Mouse (Mus musculus) MEL (cell line): ENCODE measurements at regions not wholly inside any gene's neighbourhood (a gene's known extent, or its start where the extent isn't known, plus 50 kb on each side); places are given as distances from the start of the nearest gene placed in this dataset.
A peak's percentile ranks its signal among the peaks of the same experiment; 100 is the strongest.

Experiments
- DNase-seq: peaks from one replicate; pipeline ENCODE4 v3.0.0; 2011; ENCODE audit warnings: low read depth, low spot score
- H3K27ac ChIP-seq: 2 replicates; pipeline ENCODE4 v1.5.1; 2012; ENCODE audit warnings: low read depth, mild to moderate bottlenecking, control low read depth, low read length, moderate library complexity; ENCODE audit not compliant: control insufficient read depth
- H3K27me3 ChIP-seq, 2 experiments: fragments of 150-350 bp in 1 of 2; sonication (generic) in 1 of 2; 2 replicates each; pipeline ENCODE4 v1.6.1; 2012; ENCODE audit warnings: low read length in 2 of 2, mild to moderate bottlenecking in 2 of 2, improper control_type of control experiment in 1 of 2, moderate library complexity in 1 of 2; ENCODE audit not compliant: insufficient read depth in 2 of 2, control insufficient read depth in 1 of 2
- H3K36me3 ChIP-seq, 2 experiments: 2 replicates each; pipeline ENCODE4 v1.6.1; 2012 to 2014; ENCODE audit warnings: low read length in 2 of 2, improper control_type of control experiment in 1 of 2, inconsistent platforms in 1 of 2, mild to moderate bottlenecking in 1 of 2; ENCODE audit not compliant: insufficient read depth in 2 of 2, control insufficient read depth in 1 of 2
- H3K4me1 ChIP-seq, 2 experiments: fragments of 150-350 bp in 1 of 2; sonication (generic) in 1 of 2; 2 replicates each; pipeline ENCODE4 v1.6.1; 2012; ENCODE audit warnings: low read length in 2 of 2, improper control_type of control experiment in 1 of 2, mild to moderate bottlenecking in 1 of 2; ENCODE audit not compliant: insufficient read depth in 2 of 2, control insufficient read depth in 1 of 2
- H3K4me3 ChIP-seq, 2 experiments: fragments of 150-350 bp in 1 of 2; sonication (generic) in 1 of 2; 2 replicates each; pipeline ENCODE4 v1.5.1; 2012; ENCODE audit warnings: low read depth in 2 of 2, low read length in 2 of 2, mild to moderate bottlenecking in 2 of 2, moderate library complexity in 2 of 2, control low read depth in 1 of 2, improper control_type of control experiment in 1 of 2; ENCODE audit not compliant: control insufficient read depth in 1 of 2, insufficient read depth in 1 of 2
- H3K79me2 ChIP-seq: 2 replicates; pipeline ENCODE4 v1.6.1; 2012; ENCODE audit warnings: mild to moderate bottlenecking, low read length, moderate library complexity; ENCODE audit not compliant: control insufficient read depth, poor library complexity, insufficient read depth
- H3K9ac ChIP-seq: 2 replicates; pipeline ENCODE4 v1.6.1; 2012; ENCODE audit warnings: low read depth, mild to moderate bottlenecking, control low read depth, low read length, moderate library complexity; ENCODE audit not compliant: control insufficient read depth, poor library complexity, severe bottlenecking
- H3K9me3 ChIP-seq: fragments of 150-350 bp; sonication (generic); replicated peaks from 2 replicates; pipeline ENCODE4 v1.6.1; 2012; ENCODE audit warnings: mild to moderate bottlenecking, low read length, improper control_type of control experiment, moderate library complexity; ENCODE audit not compliant: insufficient read depth
- CHD1 ChIP-seq: IDR thresholded peaks from 2 replicates; pipeline ENCODE4 v1.6.1; 2012; ENCODE audit warnings: low read depth, mild to moderate bottlenecking, inconsistent platforms, low read length, improper control_type of control experiment
- CTCF ChIP-seq, 3 experiments: IDR thresholded peaks in 2 of 3; conservative IDR thresholded peaks in 1 of 3; 2 replicates each; pipeline ENCODE4 v1.5.1; 2011 to 2012; ENCODE audit warnings: low read length in 3 of 3, low read depth in 2 of 3, mild to moderate bottlenecking in 2 of 3, improper control_type of control experiment in 1 of 3, inconsistent platforms in 1 of 3, mixed read lengths in 1 of 3, moderate library complexity in 1 of 3; ENCODE audit not compliant: control insufficient read depth in 1 of 3, insufficient read depth in 1 of 3, poor library complexity in 1 of 3, severe bottlenecking in 1 of 3
- E2F4 ChIP-seq: IDR thresholded peaks from 2 replicates; pipeline ENCODE4 v1.6.1; 2011; ENCODE audit warnings: low read depth, low read length, improper control_type of control experiment, borderline replicate concordance
- ELF1 ChIP-seq: IDR thresholded peaks from 2 replicates; pipeline ENCODE4 v1.6.1; 2014; ENCODE audit warnings: low read depth, mild to moderate bottlenecking, inconsistent platforms, low read length, improper control_type of control experiment, moderate library complexity
- JUND ChIP-seq: IDR thresholded peaks from 2 replicates; pipeline ENCODE4 v1.6.1; 2011; ENCODE audit warnings: low read depth, mild to moderate bottlenecking, improper control_type of control experiment, low read length
- MAFK ChIP-seq: IDR thresholded peaks from 2 replicates; pipeline ENCODE4 v1.6.1; 2011; ENCODE audit warnings: low read depth, mild to moderate bottlenecking, low read length, improper control_type of control experiment, borderline replicate concordance
- MAX ChIP-seq: IDR thresholded peaks from 2 replicates; pipeline ENCODE4 v1.6.1; 2011; ENCODE audit warnings: low read length, improper control_type of control experiment
- MAZ ChIP-seq: IDR thresholded peaks from 2 replicates; pipeline ENCODE4 v1.6.1; 2012; ENCODE audit warnings: low read depth, mild to moderate bottlenecking, inconsistent platforms, low read length, improper control_type of control experiment
- MEF2A ChIP-seq: IDR thresholded peaks from 2 replicates; pipeline ENCODE4 v1.6.1; 2014; ENCODE audit warnings: low read depth, mild to moderate bottlenecking, inconsistent platforms, low read length, improper control_type of control experiment; ENCODE audit not compliant: poor library complexity, insufficient replicate concordance, severe bottlenecking; ENCODE audit errors: extremely low read depth
- MYC ChIP-seq: IDR thresholded peaks from 2 replicates; pipeline ENCODE4 v1.6.1; 2011; ENCODE audit warnings: low read depth, mild to moderate bottlenecking, low read length, improper control_type of control experiment, moderate library complexity
- TAL1 ChIP-seq: IDR thresholded peaks from 2 replicates; pipeline ENCODE4 v1.6.1; 2012; ENCODE audit warnings: mild to moderate bottlenecking, inconsistent platforms, low read length, moderate library complexity, mixed read lengths
- TBP ChIP-seq: IDR thresholded peaks from 2 replicates; pipeline ENCODE4 v1.8.0; 2011; ENCODE audit warnings: low read depth, low read length, improper control_type of control experiment
- ZMIZ1 ChIP-seq: IDR thresholded peaks from 2 replicates; pipeline ENCODE4 v1.6.1; 2012; ENCODE audit warnings: low read depth, mild to moderate bottlenecking, inconsistent platforms, low read length, improper control_type of control experiment, moderate library complexity

GRCm38 (mm10) chr10:118039056-118039455 is 102.6 kb upstream of the Mdm1 start:
- Histone ChIP-seq H3K27ac (no peak overlapping the region), H3K4me3 (no peak overlapping the region), H3K27me3 (no peaks in the 10 kb centered on the region), H3K4me1 (peaks cover 0 to 7% of the 10 kb centered on the region in 2 experiments; a peak in 1 of 4 replicates), H3K9ac (no peak overlapping the region), H3K36me3 (peaks cover 0 to 2% of the 10 kb centered on the region in 2 experiments; a peak in 1 of 4 replicates), H3K9me3 (no peaks in the 10 kb centered on the region), H3K79me2 (no peaks in the 10 kb centered on the region)
- peak; percentile 28 for DNase-seq
- no peak for TF ChIP-seq MYC
- no peak for TF ChIP-seq ELF1
- no peak for TF ChIP-seq CTCF (IDR thresholded peaks at IDR 0.05 in 2 of 3, conservative IDR thresholded peaks at IDR 0.05 in 1 of 3; ENCODE audit: control insufficient read depth in 1 of 3, insufficient read depth in 1 of 3, low read depth in 2 of 3, low read length in 3 of 3, poor library complexity in 1 of 3, severe bottlenecking in 1 of 3)
- no peak for TF ChIP-seq MAZ
- no peak for TF ChIP-seq MAX

- Histone ChIP-seq H3K79me2 (no peaks in the 10 kb centered on the region), H3K4me1 (peaks cover 0 to 8% of the 10 kb centered on the region in 2 experiments; a peak in 1 of 4 replicates), H3K36me3 (peaks cover 0 to 2% of the 10 kb centered on the region in 2 experiments; a peak in 1 of 4 replicates), H3K9me3 (no peaks in the 10 kb centered on the region), H3K27me3 (no peaks in the 10 kb centered on the region), H3K9ac (no peak overlapping the region), H3K27ac (no peak overlapping the region), H3K4me3 (no peak overlapping the region)
- TF ChIP-seq TAL1 (no peak), MYC (no peak), MEF2A (no peak), E2F4 (no peak)
- DNase-seq, result no peak
These were observed 100.5 kb upstream of the Mdm1 start for GRCm38 (mm10) chr10:118041068-118041467.

GRCm38 (mm10) chr10:118043761-118044160 is 97.8 kb upstream of the Mdm1 start:
- H3K4me3 ChIP-seq, result no peak overlapping the region
- DNase-seq, result no peak
- H3K9me3 ChIP-seq, result no peaks in the 10 kb centered on the region
- peaks cover 0 to 2% of the 10 kb centered on the region in 2 experiments; a peak in 2 of 4 replicates for H3K36me3 ChIP-seq
- no peak overlapping the region for H3K9ac ChIP-seq
- no peaks in the 10 kb centered on the region for H3K79me2 ChIP-seq
- H3K27me3 ChIP-seq, result no peaks in the 10 kb centered on the region
- H3K4me1 ChIP-seq, result peaks cover 0 to 12% of the 10 kb centered on the region in 2 experiments; a peak in 2 of 4 replicates
- no peak overlapping the region for H3K27ac ChIP-seq
- TF ChIP-seq ZMIZ1 (no peak), MAFK (no peak), TBP (no peak), CHD1 (no peak), JUND (no peak)
